Mouse (Mus musculus): ENCODE data around the gene Lrrc7. TPM values are rescaled to one million over a fixed set of nuclear protein-coding genes. Genes with fewer than 3 reads are reported as not detected.

Lrrc7 gene
- polyA plus RNA-seq, 1 experiment from 2014 or later = 9.9 TPM

DNA sequence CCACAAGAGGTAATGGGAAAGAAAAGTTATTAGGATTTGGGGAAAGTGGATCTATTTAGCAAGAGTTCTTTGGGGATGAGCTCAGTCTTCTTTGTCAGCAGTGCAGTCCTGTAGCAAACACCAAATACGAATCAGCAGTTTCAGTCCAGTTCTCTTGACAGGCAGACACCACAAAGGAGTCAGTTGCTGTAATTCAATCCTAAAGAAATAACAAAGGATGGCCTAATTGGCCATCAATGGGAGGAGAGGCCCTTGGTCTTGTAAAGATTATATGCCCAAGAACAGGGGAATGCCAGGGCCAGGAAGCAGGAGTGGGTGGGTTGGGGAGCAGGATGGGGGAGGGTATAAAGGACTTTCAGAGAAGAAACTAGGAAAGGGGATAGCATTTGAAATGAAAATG is 33.5 kb downstream of the Lrrc7 start:
- H3K36me3 ChIP-seq = no peaks in the 10 kb centered on the region
- no peaks in the 10 kb centered on the region for H3K27me3 ChIP-seq
- no peaks in the 10 kb centered on the region for H3K9me3 ChIP-seq
- H3K4me3 ChIP-seq = no peak overlapping the region
- no peak for ATAC-seq (ENCODE audit: low read depth)
- H3K4me1 ChIP-seq (replicated peaks) = no peaks in the 10 kb centered on the region
- WGBS = 36% methylated on average over 1 of the region's 1 CpGs
- no peak overlapping the region for H3K4me2 ChIP-seq
- H3K9ac ChIP-seq = no peak overlapping the region
- H3K27ac ChIP-seq (replicated peaks) = no peak overlapping the region

DNA sequence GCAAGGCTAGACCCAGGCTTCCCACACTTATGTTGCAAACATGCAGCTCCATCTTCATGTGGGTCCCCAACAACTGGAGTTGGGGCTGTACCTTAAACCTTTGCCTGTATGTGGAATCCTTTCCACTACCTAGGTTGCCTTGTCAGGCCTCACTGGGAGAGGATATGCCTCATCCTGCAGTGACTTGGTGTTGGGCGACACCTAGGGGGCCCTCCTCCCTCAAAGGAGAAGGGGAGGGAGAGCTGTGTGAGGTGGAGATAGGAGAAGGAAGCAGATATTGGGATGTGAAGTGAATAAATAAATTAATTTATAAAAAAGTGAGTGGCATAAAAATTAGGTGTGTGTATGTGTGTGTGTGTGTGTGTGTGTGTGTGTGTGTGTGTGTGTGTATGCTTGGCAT is 68.3 kb downstream of the Lrrc7 start:
- Histone ChIP-seq H3K9me3 (no peaks in the 10 kb centered on the region), H3K9ac (no peak overlapping the region), H3K27ac (replicated peaks) (no peak overlapping the region), H3K4me2 (no peak overlapping the region), H3K4me3 (no peak overlapping the region), H3K4me1 (replicated peaks) (no peaks in the 10 kb centered on the region), H3K27me3 (no peaks in the 10 kb centered on the region), H3K36me3 (no peaks in the 10 kb centered on the region)
- ATAC-seq (ENCODE audit: low read depth) = no peak
- 89% methylated on average over 1 of the region's 1 CpGs for WGBS

DNA sequence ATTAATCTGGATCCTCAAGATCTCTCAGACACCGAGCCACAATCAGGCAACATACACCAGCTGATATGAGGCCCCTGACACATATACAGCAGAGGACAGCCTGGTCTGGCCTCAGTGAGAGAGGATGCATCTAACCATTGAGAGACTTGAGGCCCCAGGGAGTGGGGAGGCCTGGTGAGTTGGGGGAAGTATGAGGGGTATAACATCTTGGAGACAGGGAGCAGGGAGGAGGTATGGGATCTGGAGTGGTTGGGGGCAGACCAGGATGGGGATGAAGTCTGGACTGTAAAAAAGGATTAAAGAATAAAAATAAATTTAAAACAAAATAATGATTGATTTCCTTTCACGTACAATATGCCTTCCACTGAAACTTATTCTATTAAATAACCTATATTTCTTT is 82.3 kb downstream of the Lrrc7 start:
- Histone ChIP-seq H3K27me3 (no peaks in the 10 kb centered on the region), H3K9ac (no peak overlapping the region), H3K4me1 (replicated peaks) (no peaks in the 10 kb centered on the region), H3K36me3 (no peaks in the 10 kb centered on the region), H3K9me3 (no peaks in the 10 kb centered on the region), H3K4me3 (no peak overlapping the region), H3K27ac (replicated peaks) (no peak overlapping the region), H3K4me2 (no peak overlapping the region)
- no peak for ATAC-seq (ENCODE audit: low read depth)
- 93% methylated on average over 2 of the region's 2 CpGs for WGBS

DNA sequence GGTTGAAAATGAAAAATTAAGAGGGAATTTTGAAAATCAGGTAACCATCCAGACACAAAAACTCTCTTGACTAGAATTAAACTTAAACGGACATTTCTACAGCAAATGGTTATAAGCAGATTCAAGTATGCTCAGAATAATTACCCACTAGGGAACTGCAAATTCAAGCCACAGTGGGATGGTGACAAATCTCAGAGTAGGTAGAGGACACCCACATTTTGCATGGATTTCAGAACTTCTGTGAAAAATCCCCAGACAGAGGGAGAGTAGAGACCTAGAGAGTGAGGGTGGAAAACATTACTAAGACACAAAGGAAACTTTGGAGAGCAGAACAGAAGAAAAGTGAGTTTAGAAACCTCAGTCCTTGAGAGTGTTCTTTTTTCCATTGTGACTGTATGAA is 161.4 kb downstream of the Lrrc7 start:
- Histone ChIP-seq H3K9me3 (no peaks in the 10 kb centered on the region), H3K9ac (no peak overlapping the region), H3K27ac (replicated peaks) (no peak overlapping the region), H3K36me3 (no peaks in the 10 kb centered on the region), H3K4me2 (no peak overlapping the region), H3K27me3 (no peaks in the 10 kb centered on the region), H3K4me1 (replicated peaks) (no peaks in the 10 kb centered on the region), H3K4me3 (no peak overlapping the region)
- WGBS = 70% methylated on average over 1 of the region's 1 CpGs
- ATAC-seq (ENCODE audit: low read depth) = no peak

DNA sequence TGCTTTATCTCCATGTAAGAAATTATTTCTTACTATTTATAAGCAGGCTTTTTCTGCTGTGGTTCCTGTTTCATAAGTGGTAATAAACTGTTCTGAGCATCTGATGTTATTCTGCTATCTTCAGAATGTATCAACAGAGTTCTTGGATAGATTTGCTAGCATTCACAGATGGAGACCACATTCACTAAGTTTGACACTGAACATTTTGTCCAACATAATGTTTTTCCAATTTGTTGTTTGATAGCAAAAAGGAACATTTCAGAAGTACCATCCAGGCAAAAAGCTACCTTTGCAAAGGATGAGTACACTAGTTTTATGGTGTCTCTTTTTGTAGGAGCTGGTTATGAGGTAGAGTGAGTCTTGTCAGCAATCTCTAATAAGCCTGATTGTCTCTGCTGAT is 170.5 kb downstream of the Lrrc7 start:
- Histone ChIP-seq H3K4me1 (replicated peaks) (peaks cover 14% of the 10 kb centered on the region), H3K4me2 (no peak overlapping the region), H3K36me3 (no peaks in the 10 kb centered on the region), H3K27me3 (no peaks in the 10 kb centered on the region), H3K27ac (replicated peaks) (no peak overlapping the region), H3K4me3 (no peak overlapping the region), H3K9ac (no peak overlapping the region), H3K9me3 (no peaks in the 10 kb centered on the region)
- ATAC-seq (ENCODE audit: low read depth) = no peak

DNA sequence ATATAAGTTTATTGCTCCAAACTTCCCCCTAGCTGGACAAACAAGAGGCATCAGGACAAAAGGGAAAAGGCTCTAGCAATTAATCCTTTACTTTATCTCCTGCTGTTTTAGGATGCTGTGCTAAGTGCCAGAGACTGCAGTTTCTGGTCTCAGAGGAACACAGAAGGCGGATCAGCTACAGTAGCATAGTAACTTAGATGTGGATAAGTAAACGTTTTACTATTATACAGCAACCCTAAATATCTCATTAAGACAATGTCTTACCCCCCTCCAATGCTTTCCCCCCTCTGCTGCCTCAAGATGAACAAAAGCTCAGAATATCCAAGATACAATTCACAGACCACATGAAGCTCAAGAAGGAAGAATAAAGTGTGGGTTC is 174.0 kb downstream of the Lrrc7 start:
- 10% methylated on average over 2 of the region's 2 CpGs for WGBS
- Histone ChIP-seq H3K4me1 (replicated peaks) (peaks cover 10% of the 10 kb centered on the region), H3K4me3 (no peak overlapping the region), H3K27me3 (no peaks in the 10 kb centered on the region), H3K4me2 (no peak overlapping the region), H3K9me3 (no peaks in the 10 kb centered on the region), H3K27ac (replicated peaks) (0 out of 2 replicates have a peak overlapping the region, but pooled peaks have one; percentile 33), H3K36me3 (no peaks in the 10 kb centered on the region), H3K9ac (no peak overlapping the region)
- ATAC-seq (ENCODE audit: low read depth) = no peak

DNA sequence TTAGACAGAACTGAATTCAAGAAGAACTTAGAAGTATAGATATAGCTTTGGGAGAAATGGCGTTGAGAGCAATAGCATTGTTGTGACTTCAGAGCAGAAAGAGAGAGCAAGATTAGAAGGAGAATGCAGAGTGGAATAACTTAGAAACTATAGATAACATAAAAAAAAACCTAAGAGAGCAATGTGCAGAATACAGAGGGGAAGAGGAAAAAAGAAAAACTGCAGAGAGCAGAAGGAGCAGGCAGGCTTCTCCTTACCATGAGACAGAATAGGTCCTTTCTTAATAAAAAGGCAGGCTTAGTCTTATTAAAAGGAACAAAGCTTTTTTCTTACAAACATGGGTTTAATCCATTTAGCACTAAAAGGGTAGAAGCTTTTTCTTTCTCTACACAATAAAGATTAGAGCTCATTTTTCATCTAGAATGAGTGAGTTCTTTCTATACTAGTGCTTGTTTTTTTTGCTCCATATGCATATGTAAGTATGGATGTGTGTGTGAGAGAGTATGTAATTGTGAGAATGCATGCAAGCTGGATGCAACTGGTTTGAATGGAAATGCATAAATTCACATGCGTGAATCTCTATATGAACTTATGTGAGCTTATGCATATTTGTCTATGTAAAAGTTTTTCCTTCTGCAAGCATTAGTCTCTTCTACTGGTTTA is 174.5 kb downstream of the Lrrc7 start:
- no peaks in the 10 kb centered on the region for H3K36me3 ChIP-seq
- H3K4me2 ChIP-seq = no peak overlapping the region
- H3K27me3 ChIP-seq = no peaks in the 10 kb centered on the region
- no peak for ATAC-seq (ENCODE audit: low read depth)
- H3K27ac ChIP-seq (replicated peaks) = no peak overlapping the region
- no peak overlapping the region for H3K4me3 ChIP-seq
- peaks cover 10% of the 10 kb centered on the region for H3K4me1 ChIP-seq (replicated peaks)
- WGBS = 58% methylated on average over 2 of the region's 2 CpGs
- no peaks in the 10 kb centered on the region for H3K9me3 ChIP-seq
- H3K9ac ChIP-seq = no peak overlapping the region

DNA sequence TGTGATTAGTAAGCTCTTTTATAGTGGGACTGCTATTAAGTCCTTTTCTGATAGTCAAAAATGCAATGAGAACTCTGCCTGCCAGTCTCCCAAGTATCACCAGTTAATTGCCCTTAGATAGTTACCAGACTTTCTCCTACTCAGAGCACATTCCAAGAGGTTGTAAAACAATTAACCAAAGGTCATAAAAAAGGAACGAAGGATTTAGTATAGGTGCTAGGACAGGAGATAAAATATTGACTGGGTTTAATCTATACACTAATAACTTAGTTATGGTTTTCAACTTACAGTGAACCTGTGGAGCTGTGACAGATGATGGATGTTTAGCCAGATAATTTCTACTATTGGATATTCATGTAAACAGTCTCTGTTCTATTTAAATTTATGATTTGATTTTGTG is 175.2 kb downstream of the Lrrc7 start:
- H3K9me3 ChIP-seq = no peaks in the 10 kb centered on the region
- H3K27me3 ChIP-seq = no peaks in the 10 kb centered on the region
- H3K4me1 ChIP-seq (replicated peaks) = peaks cover 10% of the 10 kb centered on the region
- no peak overlapping the region for H3K4me2 ChIP-seq
- no peak for ATAC-seq (ENCODE audit: low read depth)
- H3K9ac ChIP-seq = no peak overlapping the region
- 8% methylated on average over 1 of the region's 1 CpGs for WGBS
- H3K36me3 ChIP-seq = no peaks in the 10 kb centered on the region
- no peak overlapping the region for H3K27ac ChIP-seq (replicated peaks)
- no peak overlapping the region for H3K4me3 ChIP-seq

DNA sequence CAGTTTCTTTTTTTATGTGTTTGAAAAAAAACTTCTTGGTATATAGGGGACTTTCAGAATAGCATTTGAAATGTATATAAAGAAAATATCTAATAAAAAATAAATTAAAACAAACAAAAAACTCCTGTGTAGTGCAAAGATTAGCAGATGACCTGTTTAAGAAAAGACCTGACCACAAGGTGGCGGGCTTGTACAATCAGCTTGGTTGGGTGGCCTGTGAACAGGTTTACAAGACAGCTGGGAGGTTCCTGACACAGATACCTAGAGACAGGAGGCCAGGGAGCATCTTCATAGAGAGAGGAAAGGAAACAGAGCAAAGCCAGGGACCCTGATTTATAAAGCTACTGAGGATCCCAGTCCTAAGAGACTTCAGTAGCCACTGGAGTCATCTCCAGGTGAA is 186.1 kb downstream of the Lrrc7 start:
- Histone ChIP-seq H3K4me1 (replicated peaks) (no peaks in the 10 kb centered on the region), H3K36me3 (no peaks in the 10 kb centered on the region), H3K4me2 (no peak overlapping the region), H3K27ac (replicated peaks) (no peak overlapping the region), H3K9ac (no peak overlapping the region), H3K9me3 (no peaks in the 10 kb centered on the region), H3K27me3 (no peaks in the 10 kb centered on the region), H3K4me3 (no peak overlapping the region)
- ATAC-seq (ENCODE audit: low read depth) = 0 out of 2 replicates have a peak, but pooled peaks have one; percentile 40
- WGBS = 3% methylated on average over 1 of the region's 1 CpGs

DNA sequence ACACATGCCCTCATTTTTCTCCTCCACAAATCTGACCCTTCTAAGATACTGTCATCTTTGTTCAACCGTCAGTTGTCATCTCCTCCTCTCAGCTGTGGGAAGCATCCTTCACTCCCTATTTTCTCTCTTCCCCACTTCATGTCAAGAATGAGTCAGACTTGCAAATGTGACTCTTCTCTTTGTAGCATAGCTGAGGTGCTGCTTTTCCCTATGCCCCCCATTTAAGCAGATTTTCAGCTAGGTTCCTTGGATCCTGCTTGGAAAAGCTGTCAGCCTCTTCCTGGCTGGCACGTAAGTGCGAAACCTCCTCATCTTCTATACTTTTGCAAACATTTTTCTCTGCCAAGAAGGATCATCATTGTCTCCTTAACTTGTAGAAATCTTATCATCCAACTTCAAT is 192.9 kb downstream of the Lrrc7 start:
- Histone ChIP-seq H3K4me3 (no peak overlapping the region), H3K9me3 (no peaks in the 10 kb centered on the region), H3K4me1 (replicated peaks) (no peaks in the 10 kb centered on the region), H3K9ac (no peak overlapping the region), H3K27ac (replicated peaks) (no peak overlapping the region), H3K36me3 (no peaks in the 10 kb centered on the region), H3K27me3 (no peaks in the 10 kb centered on the region), H3K4me2 (no peak overlapping the region)
- no peak for ATAC-seq (ENCODE audit: low read depth)
- WGBS = 88% methylated on average over 3 of the region's 3 CpGs

DNA sequence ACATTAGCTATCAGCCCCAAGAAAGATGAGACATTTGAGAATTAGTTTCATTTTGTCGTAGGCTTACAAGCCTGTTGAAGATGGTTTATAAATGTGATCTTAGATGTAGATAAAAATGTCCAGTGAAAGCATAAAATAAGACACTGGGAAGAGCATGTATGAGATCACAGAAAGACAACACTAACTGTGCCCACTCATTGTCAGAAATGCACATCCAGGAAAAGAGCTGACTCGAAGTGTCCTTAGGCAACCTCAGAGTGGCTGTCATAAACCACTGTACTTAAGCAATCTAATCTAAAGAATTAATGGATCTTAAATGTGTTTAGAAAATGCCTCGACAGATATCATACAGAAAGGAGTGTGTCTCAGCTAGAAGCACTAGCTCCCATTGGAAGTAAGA is 196.2 kb downstream of the Lrrc7 start:
- H3K36me3 ChIP-seq = no peaks in the 10 kb centered on the region
- no peak overlapping the region for H3K9ac ChIP-seq
- no peaks in the 10 kb centered on the region for H3K4me1 ChIP-seq (replicated peaks)
- no peaks in the 10 kb centered on the region for H3K9me3 ChIP-seq
- H3K4me3 ChIP-seq = no peak overlapping the region
- no peak overlapping the region for H3K27ac ChIP-seq (replicated peaks)
- 81% methylated on average over 3 of the region's 3 CpGs for WGBS
- no peaks in the 10 kb centered on the region for H3K27me3 ChIP-seq
- no peak for ATAC-seq (ENCODE audit: low read depth)
- H3K4me2 ChIP-seq = no peak overlapping the region

DNA sequence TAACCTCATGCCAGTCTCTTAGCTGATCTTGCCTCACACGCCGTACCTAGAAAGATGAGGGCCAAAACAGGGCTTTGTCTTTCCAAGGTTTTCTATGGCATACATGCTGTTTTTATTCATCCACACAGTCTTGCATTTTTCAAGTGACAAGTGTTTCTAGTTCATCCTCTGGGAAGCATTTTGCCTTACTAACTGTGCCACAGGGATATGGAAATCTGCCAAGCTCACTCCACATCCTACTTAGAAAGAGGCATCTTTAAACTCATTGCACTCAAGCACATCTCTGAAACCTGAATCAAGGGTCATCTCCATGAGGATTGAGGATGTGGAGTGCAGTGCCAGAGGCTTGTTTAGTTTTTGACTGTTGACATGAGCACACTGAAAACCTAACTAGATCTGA is 199.9 kb downstream of the Lrrc7 start:
- Histone ChIP-seq H3K36me3 (no peaks in the 10 kb centered on the region), H3K27ac (replicated peaks) (no peak overlapping the region), H3K27me3 (no peaks in the 10 kb centered on the region), H3K4me2 (no peak overlapping the region), H3K4me3 (no peak overlapping the region), H3K9me3 (no peaks in the 10 kb centered on the region), H3K9ac (no peak overlapping the region), H3K4me1 (replicated peaks) (no peaks in the 10 kb centered on the region)
- no peak for ATAC-seq (ENCODE audit: low read depth)
- WGBS = 87% methylated on average over 2 of the region's 2 CpGs

DNA sequence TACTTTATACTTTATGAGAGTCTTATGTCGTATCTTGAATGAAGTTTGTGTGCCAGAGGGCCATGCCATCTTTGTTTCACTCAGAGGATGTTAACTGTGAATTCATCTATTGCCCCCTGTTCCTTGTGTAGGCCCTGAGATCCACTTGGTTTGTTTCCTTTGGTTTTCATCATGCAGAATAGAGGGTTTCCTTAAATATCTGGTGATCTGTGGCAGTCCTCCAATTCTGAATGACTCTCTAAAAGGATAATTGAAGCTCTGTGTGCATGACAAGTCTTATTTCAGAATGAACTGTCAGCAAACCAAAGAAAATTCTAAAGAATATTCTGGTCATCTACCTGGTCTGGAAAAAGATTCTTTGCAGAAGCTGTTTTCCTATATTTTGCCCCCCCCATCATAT is 205.3 kb downstream of the Lrrc7 start:
- WGBS = 76% methylated on average over 1 of the region's 1 CpGs
- ATAC-seq (ENCODE audit: low read depth) = no peak

More for the DNA sequence above, 205.3 kb downstream of the Lrrc7 start:
- Histone ChIP-seq H3K36me3 (no peaks in the 10 kb centered on the region), H3K9ac (no peak overlapping the region), H3K27me3 (no peaks in the 10 kb centered on the region), H3K27ac (replicated peaks) (no peak overlapping the region), H3K4me2 (no peak overlapping the region), H3K4me3 (no peak overlapping the region), H3K9me3 (no peaks in the 10 kb centered on the region), H3K4me1 (replicated peaks) (no peaks in the 10 kb centered on the region)
